Mouse (Mus musculus) G1E (cell line): ENCODE data around the gene Slc36a3.

Experiments
- CTCF ChIP-seq: IDR thresholded peaks from 2 replicates; pipeline ENCODE4 v1.5.1; 2012; ENCODE audit warnings: low read depth, low read length, inconsistent platforms, mixed read lengths
- TAL1 ChIP-seq: conservative IDR thresholded peaks from 2 replicates; pipeline ENCODE4 v1.6.1; 2012; ENCODE audit warnings: low read depth, low read length, inconsistent platforms, mixed read lengths

DNA sequence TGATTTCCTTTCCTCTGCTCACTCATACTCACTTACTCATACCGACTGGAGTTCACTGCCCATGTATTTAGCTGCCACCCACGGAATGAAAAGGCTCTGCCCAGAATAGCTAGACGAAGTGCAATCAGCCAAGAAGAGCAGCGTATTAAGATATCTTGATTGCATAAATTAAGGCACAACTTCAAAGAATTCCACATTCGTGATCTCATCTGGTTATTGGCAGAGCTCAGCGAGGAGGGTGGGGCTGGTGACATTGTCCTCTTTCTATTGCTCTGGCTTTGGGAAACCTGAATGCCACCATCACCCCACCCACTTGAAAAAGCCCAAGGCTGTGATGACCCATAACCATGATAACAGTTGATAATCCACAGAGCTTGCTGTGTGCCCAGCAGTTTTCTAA lies 23.6 kb downstream of the Slc36a3 start:
- TF ChIP-seq CTCF = no peak
- no peak for TF ChIP-seq TAL1
